Mouse (Mus musculus) liver, embryonic 14.5 days (tissue): ENCODE measurements at regions not wholly inside any gene's neighbourhood (a gene's known extent, or its start where the extent isn't known, plus 50 kb on each side); places are given as distances from the start of the nearest gene placed in this dataset.

Experiments
- CTCF ChIP-seq: IDR thresholded peaks from 2 replicates; pipeline ENCODE4 v1.5.1; 2016; ENCODE audit warnings: antibody characterized with exemption, low read depth, control low read depth
- EP300 ChIP-seq: IDR thresholded peaks from 2 replicates; pipeline ENCODE4 v1.6.1; 2016; ENCODE audit warnings: antibody characterized with exemption, low read depth

- TF ChIP-seq CTCF (no peak), EP300 (no peak)
Measured at GRCm38 (mm10) chr8:128003385-128003784, 355.0 kb upstream of the Nrp1 start.
